Mouse (Mus musculus): ENCODE results near the gene Chid1. TPM values are rescaled to one million over a fixed set of nuclear protein-coding genes. Genes with fewer than 3 reads are reported as not detected.

Chid1 gene
- polyA plus RNA-seq, 1 experiment from 2014 or later: 38.8 TPM

Other genes starting within 250 kb of the Chid1 start
- 1.4 and 1.6 TPM in 2 replicates for gene Drd4, start 247.9 kb downstream of the Chid1 start, polyA plus RNA-seq (2014; fragmentation: Nextera tagmentation; extraction: Ambion mirVana)
- 64.0 and 79.7 TPM in 2 replicates for gene Deaf1, start 212.2 kb downstream of the Chid1 start, polyA plus RNA-seq (2014; fragmentation: Nextera tagmentation; extraction: Ambion mirVana)
- 36.7 and 46.8 TPM in 2 replicates for gene Tmem80, start 212.1 kb downstream of the Chid1 start, polyA plus RNA-seq (2014; fragmentation: Nextera tagmentation; extraction: Ambion mirVana)
- 9.6 and 18.0 TPM in 2 replicates for gene Eps8l2, start 201.0 kb downstream of the Chid1 start, polyA plus RNA-seq (2014; fragmentation: Nextera tagmentation; extraction: Ambion mirVana)
- 321 and 322 TPM in 2 replicates for gene Taldo1, start 147.7 kb downstream of the Chid1 start, polyA plus RNA-seq (2014; fragmentation: Nextera tagmentation; extraction: Ambion mirVana)
- gene Gatd1, start 125.7 kb downstream of the Chid1 start, polyA plus RNA-seq (2014; fragmentation: Nextera tagmentation; extraction: Ambion mirVana): 50.7 and 54.5 TPM in 2 replicates
- gene Cend1, start 110.4 kb downstream of the Chid1 start, polyA plus RNA-seq (2014; fragmentation: Nextera tagmentation; extraction: Ambion mirVana): 0.46 and 1.6 TPM in 2 replicates
- gene Slc25a22, start 102.0 kb downstream of the Chid1 start, polyA plus RNA-seq (2014; fragmentation: Nextera tagmentation; extraction: Ambion mirVana): 22.0 and 34.1 TPM in 2 replicates
- gene Pidd1, start 95.8 kb downstream of the Chid1 start, polyA plus RNA-seq (2014; fragmentation: Nextera tagmentation; extraction: Ambion mirVana): 9.1 and 14.1 TPM in 2 replicates
- 1,491 and 1,701 TPM in 2 replicates for gene Rplp2, start 92.5 kb downstream of the Chid1 start, polyA plus RNA-seq (2014; fragmentation: Nextera tagmentation; extraction: Ambion mirVana)
- 27.4 and 31.9 TPM in 2 replicates for gene Pnpla2, start 84.7 kb downstream of the Chid1 start, polyA plus RNA-seq (2014; fragmentation: Nextera tagmentation; extraction: Ambion mirVana)
- 13.1 and 13.4 TPM in 2 replicates for gene Cracr2b, start 78.8 kb downstream of the Chid1 start, polyA plus RNA-seq (2014; fragmentation: Nextera tagmentation; extraction: Ambion mirVana)
- gene Cd151, start 72.5 kb downstream of the Chid1 start, polyA plus RNA-seq (2014; fragmentation: Nextera tagmentation; extraction: Ambion mirVana): 93.2 and 108 TPM in 2 replicates
- 77.9 and 85.5 TPM in 2 replicates for gene Polr2l, start 64.7 kb downstream of the Chid1 start, polyA plus RNA-seq (2014; fragmentation: Nextera tagmentation; extraction: Ambion mirVana)
- 71.9 and 90.2 TPM in 2 replicates for gene Tspan4, start 64.6 kb downstream of the Chid1 start, polyA plus RNA-seq (2014; fragmentation: Nextera tagmentation; extraction: Ambion mirVana)
- gene Ap2a2, start 22.3 kb upstream of the Chid1 start, polyA plus RNA-seq (2014; fragmentation: Nextera tagmentation; extraction: Ambion mirVana): 47.0 and 76.3 TPM in 2 replicates
- 0.09 and 0.31 TPM in 2 replicates for gene Muc6, start 115.5 kb upstream of the Chid1 start, polyA plus RNA-seq (2014; fragmentation: Nextera tagmentation; extraction: Ambion mirVana)
- gene Muc2, start 150.5 kb upstream of the Chid1 start, polyA plus RNA-seq (2014; fragmentation: Nextera tagmentation; extraction: Ambion mirVana): 0.14 and 0.61 TPM in 2 replicates
- gene Muc5ac, start 249.1 kb upstream of the Chid1 start, polyA plus RNA-seq (2014; fragmentation: Nextera tagmentation; extraction: Ambion mirVana): not detected in 2 replicates

Data from kidney, embryonic 14.5 days (tissue).